Mouse (Mus musculus) layer of hippocampus, adult 8-10 months (tissue): ENCODE results near the gene Ckm. TPM values are rescaled to one million over a fixed set of nuclear protein-coding genes. Genes with fewer than 3 reads are reported as not detected.
A peak's percentile ranks its signal among the peaks of the same experiment; 100 is the strongest.

Experiments
- DNase-seq, 2 experiments: peaks; one replicate each; pipeline ENCODE4 v3.0.0; 2022; ENCODE audit warnings: low spot score in 2 of 2
- total RNA-seq, 4 experiments: library from RNA; stranded (reverse); gene quantifications; 2 replicates each; pipeline ENCODE4 v1.2.4; 2022

The Ckm gene
- total RNA-seq, result 1 to 10 TPM in 1 of 4 experiments, under 1 TPM in 1, not detected in 2; 0.18 to 4.8 TPM

DNA sequence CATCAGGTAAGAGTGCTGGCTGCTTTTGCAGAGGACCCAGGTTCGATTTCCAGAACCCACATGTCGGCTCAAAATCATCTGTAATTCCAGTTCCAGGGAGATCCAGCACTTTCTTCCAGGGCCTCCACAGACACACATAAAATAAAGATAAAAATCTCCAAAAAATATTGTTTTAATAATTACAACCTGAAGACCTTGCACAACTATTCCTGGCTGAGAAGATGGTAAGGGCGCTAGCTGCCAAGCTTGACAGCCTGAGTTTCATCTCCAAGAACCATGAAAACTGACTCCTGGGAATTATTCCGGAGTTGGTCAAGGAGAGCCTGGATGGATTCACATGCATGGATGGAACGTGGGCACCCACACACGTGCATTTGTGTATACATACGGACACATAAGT is at the start of gene Ckm:
Gene Ckm, plus strand, starts transcription at position 301 of the 400 bp plus-strand sequence.
- DNase-seq, result no peak

GRCm38 (mm10) chr7:19354991-19355390 is 49.6 kb upstream of the Ckm start:
- no peak for DNase-seq

DNA sequence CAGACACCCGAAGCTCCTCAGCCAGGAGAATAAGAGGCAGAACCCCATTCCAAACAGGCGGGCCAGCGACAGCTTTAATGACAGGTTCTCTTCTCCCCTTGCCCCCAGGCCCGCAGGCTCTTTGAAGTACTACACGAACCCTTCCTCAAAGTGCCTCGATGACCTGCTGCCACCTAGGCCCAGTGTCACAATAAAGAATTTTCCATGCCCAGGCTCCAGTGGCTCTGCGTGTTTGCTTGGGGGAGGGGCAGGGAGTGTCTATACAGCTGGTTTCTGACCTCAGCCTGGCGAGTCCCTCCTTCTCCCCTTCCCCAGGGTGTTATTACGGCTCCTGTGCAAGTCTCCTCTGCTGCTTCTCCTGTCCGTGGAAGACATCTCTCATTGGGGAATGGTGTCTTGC is 48.3 kb upstream of the Ckm start:
- DNase-seq, result no peak

GRCm38 (mm10) chr7:19357381-19358375 is 46.9 kb upstream of the Ckm start:
- no peak for DNase-seq

DNA sequence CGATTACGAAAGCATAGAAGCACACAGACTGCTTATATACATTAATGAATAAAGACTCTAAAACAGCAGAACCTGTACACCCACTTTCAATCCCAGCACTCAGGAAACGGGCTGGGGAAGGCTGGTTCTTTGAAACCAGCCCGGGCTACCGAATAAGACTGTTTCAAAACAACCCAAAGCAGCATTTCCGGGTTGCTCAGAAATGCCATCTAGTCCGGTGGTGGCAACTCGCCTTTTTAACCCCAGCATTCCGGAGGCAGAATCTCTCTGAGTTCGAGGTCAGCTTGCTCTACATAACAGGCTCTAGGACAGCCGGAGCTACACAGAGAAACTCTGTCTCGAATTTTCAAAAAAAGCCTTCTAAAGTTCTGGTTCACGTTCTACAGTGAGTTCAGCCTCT is 45.9 kb upstream of the Ckm start:
- DNase-seq, result no peak

DNA sequence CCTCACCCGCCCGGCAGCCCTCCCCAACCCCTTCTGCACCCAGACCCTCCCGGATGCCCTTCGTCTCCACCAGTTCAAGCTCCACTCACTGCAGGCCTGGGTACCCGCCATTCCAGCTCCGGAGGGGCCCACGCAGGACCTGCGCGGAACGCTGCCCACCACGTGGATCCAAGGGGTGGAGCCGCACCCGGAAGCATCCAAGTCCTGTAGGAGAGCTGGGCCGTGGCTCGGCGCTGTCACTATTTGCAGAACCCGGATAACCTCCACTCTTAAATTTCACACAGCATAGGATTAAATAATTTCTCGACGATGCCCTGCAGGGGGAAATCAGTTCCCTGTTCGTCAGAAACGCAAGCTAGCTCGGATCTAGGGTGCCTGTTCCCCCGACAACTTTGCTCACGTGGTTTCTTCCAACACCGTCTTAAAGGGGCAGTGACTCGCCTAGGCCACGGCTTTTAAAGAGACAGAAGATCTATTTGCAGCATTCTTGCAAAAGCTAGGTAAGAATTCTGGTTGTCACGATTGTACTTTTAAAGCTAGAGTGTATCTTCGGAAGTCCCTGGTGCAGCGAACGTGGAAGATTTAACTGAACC is 45.2 kb upstream of the Ckm start, which contains the start of the genes Cd3eap and Ppp1r13l:
Gene Cd3eap, minus strand, starts transcription at position 185 of the 593 bp plus-strand sequence.
Gene Ppp1r13l, plus strand, starts transcription at position 451 of the 593 bp plus-strand sequence.
- DNase-seq, result peak; percentile 85 to 89

- peak in 1 of 2 experiments; percentile 75 for DNase-seq
Observed at GRCm38 (mm10) chr7:19359892-19360641, 44.5 kb upstream of the Ckm start.

DNA sequence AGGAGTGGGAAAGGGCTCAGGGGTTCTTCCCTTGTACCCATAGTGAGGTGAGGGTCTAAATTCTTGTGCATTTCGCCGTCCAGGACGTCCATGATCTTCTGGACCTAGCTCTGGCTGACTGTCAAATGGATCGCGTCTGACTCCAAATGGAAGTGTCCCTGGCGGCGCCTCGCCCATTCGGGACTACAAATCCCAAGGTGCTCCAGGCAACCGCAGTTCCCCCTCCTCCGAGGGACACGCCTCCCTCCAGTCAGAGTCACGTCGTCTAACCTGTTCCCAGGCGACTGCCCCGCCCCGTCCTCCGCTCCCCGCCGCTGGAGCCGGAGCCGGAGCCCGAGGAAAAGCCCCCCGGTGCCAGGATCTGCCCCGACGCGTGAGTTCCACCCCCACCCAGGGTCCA is 43.6 kb upstream of the Ckm start:
- peak; percentile 85 to 89 for DNase-seq

- peak in 1 of 2 experiments; percentile 67 for DNase-seq
Observed at GRCm38 (mm10) chr7:19361720-19362119, 42.9 kb upstream of the Ckm start.

GRCm38 (mm10) chr7:19362276-19362675 is 42.3 kb upstream of the Ckm start:
- no peak for DNase-seq

DNA sequence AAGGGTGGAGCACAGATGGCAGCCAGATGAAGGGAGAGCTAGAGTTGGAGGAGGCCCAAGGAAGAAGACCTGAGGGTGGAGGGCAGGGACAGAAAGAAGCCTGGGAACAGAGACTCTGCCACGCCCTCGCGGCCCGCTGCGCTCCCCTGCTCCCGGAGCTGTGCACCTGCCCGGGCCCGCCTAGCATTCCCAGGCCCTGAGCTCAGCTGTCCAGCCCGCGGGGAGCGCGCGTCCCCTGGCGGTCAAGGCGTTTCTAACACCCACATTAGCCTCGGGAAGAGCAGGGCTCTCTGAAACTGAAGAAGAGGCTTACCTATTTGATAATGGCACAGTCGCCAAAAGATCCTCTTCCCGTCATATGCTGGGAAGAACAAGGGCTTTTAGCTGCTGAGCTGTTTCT is 40.7 kb upstream of the Ckm start:
- no peak for DNase-seq

- DNase-seq, result no peak
Observed at GRCm38 (mm10) chr7:19365376-19365775, 39.2 kb upstream of the Ckm start.

DNA sequence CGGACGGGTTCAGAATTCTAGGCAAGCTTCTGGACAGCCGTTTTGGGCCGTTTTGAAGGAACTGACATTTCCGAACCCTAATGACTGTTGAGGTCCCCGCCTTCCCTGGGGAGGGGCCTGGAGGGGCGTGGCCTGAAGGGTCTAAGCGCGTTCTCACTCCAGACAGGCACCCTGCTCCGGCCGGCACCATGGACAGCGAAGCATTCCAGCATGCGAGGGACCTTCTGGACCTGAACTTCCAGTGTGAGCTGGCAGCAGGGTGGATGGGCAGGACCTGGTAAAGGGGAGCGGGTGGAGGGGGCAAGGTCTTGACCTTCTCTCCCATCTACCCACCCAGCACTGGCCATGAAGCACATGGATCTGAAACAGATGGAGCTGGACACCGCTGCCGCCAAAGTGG is 36.2 kb upstream of the Ckm start:
- no peak for DNase-seq

DNA sequence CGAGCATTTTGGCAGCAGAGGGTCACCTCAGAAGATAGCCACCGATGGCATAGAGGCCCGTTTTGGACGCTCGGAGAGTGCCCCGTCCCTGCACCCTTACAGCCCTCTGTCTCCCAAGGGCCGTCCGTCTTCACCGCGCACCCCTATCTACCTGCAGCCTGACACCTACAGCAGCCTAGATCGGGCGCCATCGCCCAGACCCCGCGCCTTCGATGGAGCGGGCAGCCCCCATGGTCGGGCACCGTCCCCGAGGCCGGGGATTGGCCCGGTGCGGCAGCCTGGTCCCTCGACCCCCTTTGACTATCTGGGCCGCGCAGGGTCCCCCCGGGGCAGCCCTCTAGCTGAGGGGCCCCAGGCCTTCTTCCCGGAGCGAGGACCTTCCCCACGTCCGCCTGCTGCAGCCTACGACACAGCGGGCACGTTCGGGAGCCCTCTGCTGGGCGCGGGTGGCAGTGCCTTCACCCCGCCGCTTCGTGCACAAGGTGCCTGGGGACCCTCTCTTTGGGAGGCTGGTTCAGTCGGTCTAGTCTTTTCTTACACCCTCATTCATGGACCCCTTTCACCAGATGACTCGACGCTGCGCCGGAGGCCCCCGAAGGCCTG is 34.7 kb upstream of the Ckm start:
- DNase-seq, result peak in 1 of 2 experiments; percentile 64

GRCm38 (mm10) chr7:19373367-19373766 is 31.2 kb upstream of the Ckm start:
- DNase-seq, result no peak

- DNase-seq, result no peak
Observed at GRCm38 (mm10) chr7:19375368-19375767, 29.2 kb upstream of the Ckm start.

DNA sequence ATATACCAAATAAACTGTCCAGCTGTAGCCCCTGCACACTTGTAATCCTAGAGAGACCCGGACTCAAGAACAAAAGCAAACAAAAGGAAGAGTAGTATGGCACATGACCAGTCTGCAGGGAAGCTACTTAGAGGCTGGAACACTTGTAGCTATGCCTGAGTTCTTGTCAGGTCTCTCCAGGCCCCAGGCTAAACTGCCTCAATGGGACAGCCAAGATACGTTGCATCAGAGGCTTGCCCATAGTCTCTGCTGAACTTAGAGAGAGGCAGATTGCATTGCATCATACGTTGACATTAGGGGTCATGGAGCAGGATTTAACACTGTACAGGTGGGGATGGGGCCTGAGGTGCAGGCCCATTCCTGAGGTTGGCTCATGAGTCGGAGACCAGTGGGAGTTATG is 28.6 kb upstream of the Ckm start:
- no peak for DNase-seq

- DNase-seq, result no peak
Observed at GRCm38 (mm10) chr7:19378049-19378448, 26.5 kb upstream of the Ckm start.

- DNase-seq, result peak; percentile 97
Observed at GRCm38 (mm10) chr7:19381377-19382165, 23.0 kb upstream of the Ckm start, which contains the start of gene Ercc2. Ercc2 (plus strand) TSS chr7:19382010.

- DNase-seq, result no peak
Observed at GRCm38 (mm10) chr7:19382166-19382541, 22.4 kb upstream of the Ckm start.
